Mouse (Mus musculus) kidney, adult 2 months (tissue): ENCODE measurements around the gene Utp6.

ENCODE experiments used
- CTCF ChIP-seq: fragments of 200-500 bp; conservative IDR thresholded peaks from 2 replicates; pipeline ENCODE4 v1.5.1; 2011; ENCODE audit warnings: low read depth, mild to moderate bottlenecking, control low read depth, low read length, moderate library complexity, mixed read lengths; ENCODE audit not compliant: insufficient read depth, insufficient read length
- POLR2A ChIP-seq: fragments of 200-500 bp; IDR thresholded peaks from one replicate; pipeline ENCODE4 v1.6.1; 2011; ENCODE audit warnings: low read depth, low read length, control low read depth

GRCm38 (mm10) chr11:79922766-79923165 lies 39.4 kb downstream of the Utp6 start:
- TF ChIP-seq CTCF (no peak), POLR2A (no peak)
